Mouse (Mus musculus) heart, postnatal 36 days (tissue): ENCODE measurements around the gene Zbtb16. TPM values are rescaled to one million over a fixed set of nuclear protein-coding genes. Genes with fewer than 3 reads are reported as not detected.
A peak's percentile ranks its signal among the peaks of the same experiment; 100 is the strongest.

Experiments
- DNase-seq, 2 experiments: peaks; one replicate each; pipeline ENCODE4 v3.0.0; 2021 to 2022
- intact Hi-C: fragments of 180-260 bp; cut with DNase I; formaldehyde crosslinking; loops from one replicate; pipeline ENCODE4 v1.15.1; 2025
- total RNA-seq, 2 experiments: library from RNA; stranded (reverse); gene quantifications; 2 replicates each; pipeline ENCODE4 v1.2.3; 2021

The Zbtb16 gene
- total RNA-seq, 2 experiments from 2014 or later: 118 to 222 TPM

- no peak for DNase-seq
- intact Hi-C loops: no loop called here
Measured at GRCm38 (mm10) chr9:48776268-48776667, 59.8 kb downstream of the Zbtb16 start.

GRCm38 (mm10) chr9:48775561-48775960 is 60.5 kb downstream of the Zbtb16 start:
- intact Hi-C loops: no loop called here
- DNase-seq: no peak

- intact Hi-C loops: no loop called here
- no peak for DNase-seq
Measured at GRCm38 (mm10) chr9:48773710-48774109, 62.3 kb downstream of the Zbtb16 start.

DNA sequence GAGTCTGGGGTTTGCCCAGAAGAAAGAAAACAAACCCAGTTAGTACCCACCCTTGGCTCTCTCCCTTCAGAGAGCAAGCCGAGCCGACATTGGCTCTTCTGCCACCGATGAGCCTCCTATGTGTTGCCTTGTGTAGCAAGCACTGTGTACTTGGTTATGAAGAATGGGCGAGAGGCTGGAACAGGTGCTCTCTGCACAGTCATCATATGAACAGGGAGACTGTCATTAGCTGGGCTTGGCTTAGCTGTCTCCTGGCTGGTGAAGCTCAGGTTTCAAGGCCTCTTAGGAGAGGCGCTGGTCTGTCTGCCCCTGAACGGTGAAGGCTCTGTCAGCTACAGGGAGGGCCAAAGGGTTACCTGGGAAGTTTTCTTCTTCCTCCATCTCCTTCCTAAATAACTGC is 62.9 kb downstream of the Zbtb16 start:
- no peak for DNase-seq
- intact Hi-C loops: no loop called here

- intact Hi-C loops: no loop called here
Measured at GRCm38 (mm10) chr9:48771504-48771903, 64.5 kb downstream of the Zbtb16 start.

DNA sequence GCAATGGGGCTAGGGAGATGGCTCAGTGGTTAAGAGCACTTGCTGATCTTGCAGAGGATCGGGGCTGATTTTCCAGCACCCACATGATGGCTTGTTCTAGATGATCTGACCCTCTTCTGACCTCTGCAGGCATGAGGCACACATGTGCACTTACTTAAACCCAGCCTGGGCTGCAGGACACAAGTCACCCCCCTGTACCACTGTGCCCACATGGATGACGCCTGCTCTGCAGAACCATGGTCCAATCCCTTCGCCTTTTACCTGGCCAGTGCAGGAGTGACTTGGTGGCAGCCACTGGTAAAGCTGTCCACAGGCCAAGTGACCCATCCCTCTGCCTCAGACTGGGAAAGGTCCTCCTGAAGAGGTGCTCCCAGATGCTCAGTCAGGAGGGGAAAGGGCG is 67.1 kb downstream of the Zbtb16 start:
- intact Hi-C loops: no loop called here
- DNase-seq: no peak

More at GRCm38 (mm10) chr9:48771504-48771903, 64.5 kb downstream of the Zbtb16 start:
- DNase-seq: no peak

- DNase-seq: no peak
- intact Hi-C loops: no loop called here
Measured at GRCm38 (mm10) chr9:48767666-48768432, 68.2 kb downstream of the Zbtb16 start.

GRCm38 (mm10) chr9:48765927-48766326 is 70.1 kb downstream of the Zbtb16 start:
- intact Hi-C loops: no loop called here
- DNase-seq: no peak

GRCm38 (mm10) chr9:48764311-48764710 is 71.7 kb downstream of the Zbtb16 start:
- intact Hi-C loops: no loop called here
- DNase-seq: no peak

GRCm38 (mm10) chr9:48761732-48762637 is 74.0 kb downstream of the Zbtb16 start:
- intact Hi-C loops: loop anchor here (2.0 kb wide), 1 partner anchor 25 kb away; no protein-coding TSS in a partner anchor
- DNase-seq: no peak

DNA sequence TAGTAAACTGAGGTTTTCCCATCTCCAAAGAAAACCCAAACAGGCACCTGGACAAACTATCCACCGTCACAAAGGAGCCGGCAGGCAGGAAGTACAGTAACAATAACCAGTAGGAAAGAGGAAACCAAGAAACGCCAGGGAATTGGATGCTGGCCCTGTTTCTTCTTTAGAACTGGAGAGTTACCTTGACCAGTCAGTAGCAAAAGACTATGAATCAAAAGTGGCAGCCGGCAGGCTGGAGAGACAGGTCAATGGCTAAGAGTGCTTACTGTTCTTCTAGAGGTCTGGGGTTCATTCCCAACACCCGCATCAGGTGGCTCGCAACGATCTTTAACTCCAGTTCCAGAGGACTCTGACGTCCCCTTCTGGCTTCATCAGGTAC is 74.9 kb downstream of the Zbtb16 start:
- intact Hi-C loops: loop anchor here (2.0 kb wide), 1 partner anchor 24 kb away; no protein-coding TSS in a partner anchor
- no peak for DNase-seq

- intact Hi-C loops: loop anchor here (2.0 kb wide), 1 partner anchor 24 kb away; no protein-coding TSS in a partner anchor
- DNase-seq: peak; percentile 73 to 75
Measured at GRCm38 (mm10) chr9:48760449-48761174, 75.4 kb downstream of the Zbtb16 start.

DNA sequence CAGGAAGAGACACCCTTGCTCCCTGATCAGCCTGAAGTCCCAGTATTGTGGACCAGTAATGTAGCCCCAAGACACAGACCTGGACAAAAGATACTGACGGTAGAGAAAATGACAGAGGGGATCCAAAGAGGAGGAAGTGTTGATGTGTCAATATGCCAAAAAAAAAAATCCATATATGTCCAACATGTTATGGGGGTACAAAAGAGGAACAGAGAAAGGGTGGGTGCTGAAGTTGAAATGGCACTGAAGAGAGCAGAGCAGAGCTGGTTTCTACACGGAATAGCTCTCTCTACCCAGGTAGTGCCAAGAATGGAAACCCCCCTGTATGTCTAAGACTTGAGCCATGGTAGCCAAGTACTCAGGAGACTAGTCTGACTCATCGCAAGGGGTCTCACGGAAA is 76.9 kb downstream of the Zbtb16 start:
- DNase-seq: no peak
- intact Hi-C loops: no loop called here

- intact Hi-C loops: no loop called here
- DNase-seq: no peak
Measured at GRCm38 (mm10) chr9:48757650-48758580, 78.1 kb downstream of the Zbtb16 start.

- no peak for DNase-seq
- intact Hi-C loops: no loop called here
Measured at GRCm38 (mm10) chr9:48756261-48756812, 79.7 kb downstream of the Zbtb16 start.

DNA sequence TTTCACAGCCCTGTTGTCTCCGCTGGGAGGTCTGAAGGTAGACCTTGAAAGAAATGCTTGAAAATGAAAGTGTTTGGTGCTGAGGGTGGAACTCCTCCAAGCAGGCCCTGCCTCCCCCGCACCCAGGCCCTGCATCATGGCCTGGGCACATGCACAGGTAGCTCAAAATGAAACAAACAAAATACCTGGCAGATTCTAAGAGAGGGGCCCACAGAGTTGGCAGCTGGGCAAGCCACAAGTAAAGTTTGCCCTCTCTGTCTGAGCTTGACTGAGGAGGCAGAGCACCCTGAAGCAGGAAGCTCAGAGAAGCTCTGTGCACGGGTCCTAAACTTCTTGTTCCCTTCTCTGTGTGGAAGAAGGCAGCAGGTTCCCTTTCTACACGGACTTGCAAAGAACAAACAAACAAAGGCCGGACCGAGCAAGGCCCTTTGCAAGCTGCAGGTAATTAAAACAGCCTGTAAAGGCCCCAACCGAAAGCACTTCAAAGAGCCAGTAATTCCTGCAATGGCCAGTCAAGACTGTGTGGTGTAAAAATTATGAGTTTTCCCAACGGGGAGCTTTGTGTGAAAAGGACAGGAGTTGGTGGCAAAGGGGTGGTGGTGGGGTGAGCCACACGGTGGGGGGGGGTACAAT is 80.5 kb downstream of the Zbtb16 start:
- no peak for DNase-seq
- intact Hi-C loops: no loop called here

- peak in 1 of 2 experiments; percentile 5 for DNase-seq
- intact Hi-C loops: no loop called here
Measured at GRCm38 (mm10) chr9:48754418-48754817, 81.6 kb downstream of the Zbtb16 start.

GRCm38 (mm10) chr9:48753881-48754280 is 82.1 kb downstream of the Zbtb16 start:
- intact Hi-C loops: no loop called here
- peak in 1 of 2 experiments; percentile 34 for DNase-seq

GRCm38 (mm10) chr9:48751900-48752299 is 84.1 kb downstream of the Zbtb16 start:
- DNase-seq: no peak
- intact Hi-C loops: no loop called here
